Mouse (Mus musculus): Measurements from ENCODE around the gene Endog.

Endog gene

DNA sequence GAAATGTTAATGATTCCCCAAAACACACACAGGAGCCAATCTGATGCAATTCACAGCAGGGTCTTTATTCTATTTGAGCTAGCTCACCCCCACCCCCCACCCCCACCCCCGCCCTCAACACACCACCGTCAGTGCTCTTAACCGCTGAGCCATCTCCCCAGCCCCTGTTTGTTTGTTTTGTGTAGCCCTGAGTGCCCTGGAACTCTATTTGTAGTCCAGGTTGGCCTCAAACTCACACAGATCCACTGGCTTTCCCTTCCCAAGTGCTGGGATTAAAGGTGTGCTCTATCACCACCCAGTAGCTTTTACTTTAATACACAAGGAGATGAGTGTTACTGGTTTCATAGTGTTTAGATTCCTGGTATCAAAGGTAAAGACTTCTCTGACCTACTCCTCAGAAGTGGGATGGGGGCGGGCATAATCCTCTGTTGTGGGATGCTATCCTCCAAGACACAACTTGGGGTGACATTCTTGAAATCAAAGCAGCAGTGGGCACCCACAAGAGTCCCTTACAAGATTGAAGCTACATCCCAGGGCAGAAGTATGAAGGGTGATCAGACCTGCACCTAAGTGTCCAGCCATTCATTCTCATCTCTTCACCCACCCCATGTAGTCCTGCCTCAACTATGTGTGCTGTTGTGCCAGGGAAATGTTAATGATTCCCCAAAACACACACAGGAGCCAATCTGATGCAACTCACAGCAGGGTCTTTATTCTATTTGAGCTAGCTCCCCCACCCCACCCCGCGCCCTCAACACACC lies 40.3 kb downstream of the Endog start:
- no peak for DNase-seq (ENCODE audit: low read depth, low spot score)

DNA sequence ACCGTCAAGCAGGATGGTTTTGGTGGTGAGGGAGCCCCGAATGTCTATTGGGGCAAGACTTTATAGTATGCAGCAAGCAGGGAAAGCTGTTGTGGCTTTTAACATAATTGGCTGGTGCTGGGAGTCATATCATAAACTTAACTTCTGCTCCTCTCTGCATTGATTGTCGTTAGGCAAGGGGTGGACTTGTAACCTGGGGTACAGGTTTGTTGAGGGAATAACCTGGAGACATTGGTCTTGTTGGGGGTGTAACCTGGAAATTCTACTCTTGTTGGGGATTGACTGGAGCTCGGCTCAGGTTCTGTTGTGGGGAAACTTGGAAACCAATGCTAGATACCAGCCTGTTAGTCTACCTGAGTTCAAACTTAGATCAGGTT lies 40.9 kb downstream of the Endog start:
- no peak for DNase-seq (ENCODE audit: low read depth, low spot score)

DNA sequence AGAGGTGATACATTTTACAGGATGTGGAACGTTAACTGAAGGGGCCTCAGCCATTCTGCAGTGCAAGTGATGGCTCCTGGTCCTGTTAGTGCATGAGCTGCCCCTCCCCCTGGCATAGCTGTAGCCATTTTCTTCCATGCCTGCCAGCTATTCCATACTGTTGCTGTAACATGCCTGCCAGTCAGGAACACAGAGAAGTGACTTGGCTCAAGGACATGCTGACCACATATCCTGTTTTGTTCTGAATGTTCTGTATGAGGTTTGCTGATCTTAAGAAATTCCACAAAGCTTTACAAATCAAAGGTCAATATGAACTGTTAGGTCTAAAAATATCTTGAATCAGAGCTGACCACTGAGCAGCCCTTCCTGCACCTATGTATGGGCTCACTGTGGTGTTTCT lies 41.7 kb downstream of the Endog start:
- DNase-seq (ENCODE audit: low read depth, low spot score): no peak

GRCm38 (mm10) chr2:30214745-30215144 lies 43.5 kb downstream of the Endog start:
- no peak for DNase-seq (ENCODE audit: low read depth, low spot score)

DNA sequence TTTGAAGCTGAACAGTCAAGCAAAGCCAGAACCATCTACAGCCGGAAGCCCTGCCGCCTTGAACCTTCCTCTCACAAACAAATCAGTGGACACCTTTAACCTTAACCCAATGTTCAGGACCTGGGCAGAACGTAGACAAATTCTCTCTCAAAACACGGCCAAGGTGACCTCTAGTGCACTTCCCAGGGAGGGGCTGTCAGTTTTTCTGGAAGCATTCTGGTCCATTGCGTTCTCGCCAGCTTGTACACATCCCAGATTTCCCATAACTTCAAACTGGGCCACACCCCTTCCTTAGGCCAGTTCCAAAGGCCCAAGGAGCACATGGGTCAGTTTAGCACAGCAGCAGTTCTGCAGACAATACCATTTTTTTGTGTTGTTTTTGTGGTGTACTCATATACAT lies 44.2 kb downstream of the Endog start:
- no peak for DNase-seq (ENCODE audit: low read depth, low spot score)

DNA sequence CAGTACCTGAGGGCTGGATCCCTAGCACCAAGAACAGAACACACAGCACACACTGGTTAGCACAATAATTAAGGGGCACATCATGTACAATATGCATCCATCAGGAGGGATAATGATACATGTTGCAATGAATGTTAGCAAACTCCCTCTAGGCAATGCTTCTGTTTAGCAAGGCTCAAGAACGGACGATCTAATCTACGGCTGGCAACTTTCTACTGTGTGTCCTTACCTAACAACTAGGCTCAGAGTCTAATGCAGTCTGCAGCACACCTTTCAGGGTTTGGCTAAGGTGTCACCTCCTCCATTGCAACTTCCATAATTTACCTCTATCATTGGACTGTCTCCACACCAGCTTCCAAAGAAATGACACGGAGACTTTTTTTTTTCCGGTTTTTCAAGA lies 45.0 kb downstream of the Endog start:
- DNase-seq (ENCODE audit: low read depth, low spot score): no peak

All from brain, embryonic 18.5 days (tissue).